In the genomic region with DNA sequence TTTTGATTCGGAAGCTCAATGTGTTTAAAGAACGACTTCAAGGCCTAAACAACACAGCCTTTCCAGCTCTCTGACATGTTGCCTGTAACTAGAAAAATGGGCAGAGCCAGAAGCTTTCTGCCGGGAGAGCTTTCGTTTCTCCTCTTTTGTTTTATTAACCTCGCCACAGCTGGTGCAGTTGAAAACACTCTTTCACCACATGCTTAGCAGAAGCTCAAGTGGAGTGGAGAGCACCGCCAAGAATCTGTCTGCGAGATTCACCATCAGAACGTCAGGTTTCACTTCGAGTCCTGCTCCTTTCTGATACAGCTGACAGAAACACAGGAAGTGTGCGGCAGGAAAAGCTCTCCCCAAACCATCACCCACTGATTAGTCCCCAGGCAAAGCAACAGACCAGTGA, we compare ENCODE assay signal across 12 mouse cellular contexts.
DNase-seq lines count a peak whose midpoint lies in the region; ATAC-seq and TF ChIP-seq lines count a peak whose summit lies in the region.
"Had no signal": no experiment of that assay in that cellular context is flagged by ENCODE, and none has a peak within 500 bp of the region (broad histone marks: within the 10 kb centered on the region; RNA-seq: fewer than 3 reads in every experiment).

No protein-coding gene starts in this region.

- peak overlapping the region; percentile 36 for H3K4me2 ChIP-seq in embryonic facial prominence, embryonic 14.5 days (ENCODE audit: low read depth, low read length)

- no peak for TF ChIP-seq POLR2A in kidney, adult 2 months (IDR thresholded peaks at IDR 0.05; ENCODE audit: low read depth, low read length)
- TF ChIP-seq POLR2A in lung, adult 2 months (IDR thresholded peaks at IDR 0.05; ENCODE audit: borderline replicate concordance, extremely low read depth, low read depth, low read length), result no peak

- no peaks in the 10 kb centered on the region for H3K27me3 ChIP-seq in kidney, adult 2 months (replicated peaks; ENCODE audit: control insufficient read depth, insufficient read depth, low read length)
- H3K27me3 ChIP-seq in embryonic facial prominence, embryonic 14.5 days (replicated peaks; ENCODE audit: control insufficient read depth, insufficient read depth, low read length), result no peaks in the 10 kb centered on the region
- H3K27me3 ChIP-seq: Patski had no signal

- TF ChIP-seq CTCF in kidney, adult 2 months (conservative IDR thresholded peaks at IDR 0.05; ENCODE audit: insufficient read depth, insufficient read length, low read depth, low read length), result no peak
- no peak for TF ChIP-seq CTCF in lung, adult 2 months (IDR thresholded peaks at IDR 0.05; ENCODE audit: insufficient read depth, low read length)

- H3K4me1 ChIP-seq in kidney, adult 2 months (ENCODE audit: control insufficient read depth, insufficient read depth, low read length), result no peaks in the 10 kb centered on the region
- H3K4me1 ChIP-seq in embryonic facial prominence, embryonic 14.5 days (ENCODE audit: control insufficient read depth, insufficient read depth, low read length), result peaks cover 5% of the 10 kb centered on the region; the same call in 1 of the 2 replicates
- peaks cover 3% of the 10 kb centered on the region; the same call in 1 of the 2 replicates for H3K4me1 ChIP-seq in lung, adult 2 months (ENCODE audit: control insufficient read depth, insufficient read depth, low read length)

- peak overlapping the region; percentile 9; the same call in 1 of the 2 replicates for H3K4me3 ChIP-seq in kidney, adult 2 months (ENCODE audit: insufficient read depth, low read depth, low read length)
- no peak overlapping the region for H3K4me3 ChIP-seq in embryonic facial prominence, embryonic 14.5 days (ENCODE audit: low read depth, low read length)
- H3K4me3 ChIP-seq in lung, adult 2 months (replicated peaks; ENCODE audit: extremely low read depth, low read depth, low read length), result peak overlapping the region; percentile 16
- H3K4me3 ChIP-seq: heart, adult 2 months had no signal

- ATAC-seq in embryonic facial prominence, embryonic 14.5 days (ENCODE audit: low read depth), result peak; percentile 37; the same call in 1 of the 2 replicates
- ATAC-seq: Patski had no signal

- WGBS in kidney, adult 2 months, result 52% methylated on average over 10 of the region's 10 CpGs
- 37% methylated on average over 10 of the region's 10 CpGs for WGBS in embryonic facial prominence, embryonic 14.5 days
- WGBS in lung, adult 2 months, result 32% methylated on average over 10 of the region's 10 CpGs

- no peaks in the 10 kb centered on the region for H3K36me3 ChIP-seq in kidney, adult 2 months (ENCODE audit: control insufficient read depth, insufficient read depth, low read length)
- no peaks in the 10 kb centered on the region for H3K36me3 ChIP-seq in embryonic facial prominence, embryonic 14.5 days (ENCODE audit: control insufficient read depth, insufficient read depth, low read length)

- H3K27ac ChIP-seq in kidney, adult 2 months (ENCODE audit: insufficient read depth, low read depth, low read length), result no peak overlapping the region
- 0 out of 2 replicates have a peak overlapping the region, but pooled peaks have one; percentile 40 for H3K27ac ChIP-seq in embryonic facial prominence, embryonic 14.5 days (replicated peaks; ENCODE audit: low read depth, low read length)
- H3K27ac ChIP-seq: heart, adult 2 months; liver, embryonic 14.5 days had no signal

- no peak overlapping the region for H3K9ac ChIP-seq in embryonic facial prominence, embryonic 14.5 days (ENCODE audit: low read depth, low read length)
- H3K9ac ChIP-seq: liver, embryonic 14.5 days had no signal

- DNase-seq in kidney, adult 2 months, result no peak
- DNase-seq in kidney, adult 8-10 months, result no peak
- DNase-seq in Muller cell, postnatal 12 days (ENCODE audit: inconsistent ontology term), result peak; percentile 10
- peak; percentile 83 for DNase-seq in embryonic facial prominence, embryonic 14.5 days (ENCODE audit: low spot score)
- peak; percentile 5 for DNase-seq in lung, adult 2 months
- no peak for DNase-seq in adrenal gland, postnatal 14 days
- no peak for DNase-seq in T-cell, adult 2 months (ENCODE audit: low spot score)
- DNase-seq in adrenal gland, postnatal 25 days, result no peak
- DNase-seq: cerebellum, adult 11 months had no signal

- H3K9me3 ChIP-seq in embryonic facial prominence, embryonic 14.5 days (ENCODE audit: control insufficient read depth, low read length), result no peaks in the 10 kb centered on the region

Comparison
In these comparisons a context has a peak if more than half of its experiments do, and no peak if none do; other contexts are left out.
1. DNase-seq: peak in Muller cell, postnatal 12 days (single experiment), embryonic facial prominence, embryonic 14.5 days (single experiment) and lung, adult 2 months (single experiment); none in kidney, adult 2 months (single experiment), kidney, adult 8-10 months (0 of 2), adrenal gland, postnatal 14 days (single experiment), T-cell, adult 2 months (single experiment) and adrenal gland, postnatal 25 days (single experiment).